Mouse (Mus musculus) brain, embryonic 14.5 days (tissue): Measurements from ENCODE around the gene Thrb.

Experiments
- CTCF ChIP-seq: fragments of 200-500 bp; IDR thresholded peaks from 2 replicates; pipeline ENCODE4 v1.5.1; 2012; ENCODE audit warnings: inconsistent platforms, mild to moderate bottlenecking, moderate library complexity, borderline replicate concordance; ENCODE audit not compliant: insufficient read depth, insufficient read length; ENCODE audit errors: extremely low read depth
- POLR2A ChIP-seq: fragments of 200-500 bp; IDR thresholded peaks from 2 replicates; pipeline ENCODE4 v1.6.1; 2012; ENCODE audit warnings: mild to moderate bottlenecking, inconsistent platforms, borderline replicate concordance; ENCODE audit not compliant: poor library complexity, insufficient read depth, insufficient read length, severe bottlenecking; ENCODE audit errors: extremely low read depth

GRCm38 (mm10) chr14:17815103-17815502 lies 155.0 kb downstream of the Thrb start:
- no peak for TF ChIP-seq CTCF
- TF ChIP-seq POLR2A: no peak
